Mouse (Mus musculus): ENCODE data around the gene Lrrc26.

GRCm38 (mm10) chr2:25326036-25326435 lies 36.3 kb downstream of the Lrrc26 start:
- no peak for TF ChIP-seq POLR2A (IDR thresholded peaks at IDR 0.05; ENCODE audit: borderline replicate concordance, insufficient read depth, low read length)
- no peak for TF ChIP-seq CTCF (IDR thresholded peaks at IDR 0.05; ENCODE audit: borderline replicate concordance, insufficient read depth, low read depth, low read length)

Measured in cerebellum, adult 2 months (tissue).